Mouse (Mus musculus) forelimb bud, embryonic 11.5 days (tissue): Measurements from ENCODE around the gene Olfr97.
"Not testable (repeated sequence)": the region's sequence is repeated elsewhere in the genome, so short reads cannot be mapped to it uniquely, and the experiment has no call there.

Experiments used
- DNase-seq: peaks from one replicate; pipeline ENCODE4 v3.0.0-alpha.2; 2012; ENCODE audit warnings: low read depth, low spot score

Olfr97 gene

GRCm38 (mm10) chr17:37237230-37237629 lies at the start of gene Olfr97:
Gene Olfr97 (minus strand): TSS chr17:37237330.
- DNase-seq = not testable (repeated sequence)

GRCm38 (mm10) chr17:37283360-37283759 lies 46.2 kb upstream of the Olfr97 start, which contains the start of gene Olfr99:
Gene Olfr99 (minus strand): TSS chr17:37283460.
- DNase-seq = no peak

- DNase-seq = no peak
These were observed 43.2 kb upstream of the Olfr97 start for GRCm38 (mm10) chr17:37280331-37280730.

GRCm38 (mm10) chr17:37276573-37276972 lies 39.4 kb upstream of the Olfr97 start:
- no peak for DNase-seq

- DNase-seq = no peak
These were observed 38.6 kb upstream of the Olfr97 start for GRCm38 (mm10) chr17:37275626-37276248.

- no peak for DNase-seq
These were observed 33.6 kb upstream of the Olfr97 start for GRCm38 (mm10) chr17:37270702-37271092.

- peak; percentile 91 for DNase-seq
These were observed 33.0 kb upstream of the Olfr97 start, which contains the start of gene H2-M3 for GRCm38 (mm10) chr17:37270058-37270701. Gene H2-M3 (plus strand): TSS chr17:37270220.

GRCm38 (mm10) chr17:37263626-37264025 lies 26.5 kb upstream of the Olfr97 start, which contains the start of gene Olfr98:
Gene Olfr98 (minus strand): TSS chr17:37263749.
- no peak for DNase-seq

- no peak for DNase-seq
These were observed 13.4 kb upstream of the Olfr97 start for GRCm38 (mm10) chr17:37250544-37250943.

- DNase-seq = no peak
These were observed 12.3 kb upstream of the Olfr97 start for GRCm38 (mm10) chr17:37249460-37249859.

GRCm38 (mm10) chr17:37246715-37247114 lies 9.6 kb upstream of the Olfr97 start:
- DNase-seq = peak; percentile 29

- DNase-seq = no peak
These were observed 5.1 kb upstream of the Olfr97 start for GRCm38 (mm10) chr17:37242198-37242597.

GRCm38 (mm10) chr17:37221879-37222278 lies 15.3 kb downstream of the Olfr97 start:
- no peak for DNase-seq

GRCm38 (mm10) chr17:37219846-37220245 lies 17.3 kb downstream of the Olfr97 start, which contains the start of gene Olfr96:
Gene Olfr96 (plus strand): TSS chr17:37220146.
- DNase-seq = no peak

GRCm38 (mm10) chr17:37218486-37218885 lies 18.6 kb downstream of the Olfr97 start:
- DNase-seq = no peak

- no peak for DNase-seq
These were observed 24.1 kb downstream of the Olfr97 start, which contains the start of gene Olfr95 for GRCm38 (mm10) chr17:37213018-37213417. Gene Olfr95 (minus strand): TSS chr17:37213118.

GRCm38 (mm10) chr17:37210884-37211768 lies 26.0 kb downstream of the Olfr97 start:
- no peak for DNase-seq

GRCm38 (mm10) chr17:37203917-37204236 lies 33.3 kb downstream of the Olfr97 start:
- no peak for DNase-seq

- peak; percentile 85 for DNase-seq
These were observed 33.8 kb downstream of the Olfr97 start for GRCm38 (mm10) chr17:37203206-37203916.

GRCm38 (mm10) chr17:37200894-37201293 lies 36.2 kb downstream of the Olfr97 start, which contains the start of gene Olfr94:
Gene Olfr94 (minus strand): TSS chr17:37200994.
- DNase-seq = no peak
